Mouse (Mus musculus) layer of hippocampus, adult 2 months (tissue): ENCODE measurements around the gene Pias1. TPM values are rescaled to one million over a fixed set of nuclear protein-coding genes. Genes with fewer than 3 reads are reported as not detected.

ENCODE experiments used
- DNase-seq, 2 experiments: peaks; one replicate each; pipeline ENCODE4 v3.0.0; 2022; ENCODE audit warnings: low spot score in 2 of 2
- H3K27ac ChIP-seq: fragments of 200-600 bp; 2 replicates; pipeline ENCODE4 v1.8.1; 2022
- H3K4me3 ChIP-seq: fragments of 200-600 bp; 2 replicates; pipeline ENCODE4 v1.8.1; 2022; ENCODE audit warnings: mild to moderate bottlenecking
- CTCF ChIP-seq: fragments of 200-600 bp; conservative IDR thresholded peaks from 2 replicates; pipeline ENCODE4 v1.8.1; 2022; ENCODE audit warnings: antibody characterized with exemption, mild to moderate bottlenecking, moderate library complexity
- total RNA-seq, 2 experiments: library from RNA; stranded (reverse); gene quantifications; 2 replicates each; pipeline ENCODE4 v1.2.3; 2021

Gene Pias1
- total RNA-seq, 2 experiments from 2014 or later, result 67.4 to 71.8 TPM

DNA sequence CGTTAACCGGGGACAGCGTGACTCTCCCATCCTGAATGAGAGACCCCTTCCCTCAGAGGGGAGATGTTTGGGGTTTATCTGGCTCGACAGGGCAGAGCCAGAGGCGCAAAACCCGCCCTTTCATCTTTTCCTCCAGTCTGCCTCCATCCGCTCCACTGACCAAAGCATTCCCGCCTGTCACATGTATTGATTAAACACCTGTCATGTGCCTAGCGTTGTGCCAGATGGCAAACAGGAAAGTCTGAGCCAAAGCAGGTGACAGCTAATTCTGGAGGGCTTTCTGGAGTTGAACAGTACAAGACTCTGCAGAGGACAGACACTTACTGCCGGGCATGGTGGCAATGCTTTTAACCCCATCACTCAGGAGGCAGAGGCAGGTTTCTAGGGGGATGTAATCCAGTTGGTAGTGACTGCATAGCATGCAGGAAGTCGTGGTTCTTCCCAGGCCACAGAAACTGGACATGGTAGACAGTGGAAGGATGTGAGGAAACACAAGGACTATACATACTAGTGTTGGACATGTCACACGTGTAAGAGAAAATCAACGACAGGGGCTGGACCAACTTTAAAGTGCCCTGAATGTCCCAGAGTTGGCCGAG lies 148.5 kb downstream of the Pias1 start:
- Histone ChIP-seq H3K4me3 (peak overlapping the region; percentile 81), H3K27ac (peak overlapping the region; percentile 95)
- DNase-seq, result peak in 1 of 2 experiments; percentile 13
- no peak for TF ChIP-seq CTCF

DNA sequence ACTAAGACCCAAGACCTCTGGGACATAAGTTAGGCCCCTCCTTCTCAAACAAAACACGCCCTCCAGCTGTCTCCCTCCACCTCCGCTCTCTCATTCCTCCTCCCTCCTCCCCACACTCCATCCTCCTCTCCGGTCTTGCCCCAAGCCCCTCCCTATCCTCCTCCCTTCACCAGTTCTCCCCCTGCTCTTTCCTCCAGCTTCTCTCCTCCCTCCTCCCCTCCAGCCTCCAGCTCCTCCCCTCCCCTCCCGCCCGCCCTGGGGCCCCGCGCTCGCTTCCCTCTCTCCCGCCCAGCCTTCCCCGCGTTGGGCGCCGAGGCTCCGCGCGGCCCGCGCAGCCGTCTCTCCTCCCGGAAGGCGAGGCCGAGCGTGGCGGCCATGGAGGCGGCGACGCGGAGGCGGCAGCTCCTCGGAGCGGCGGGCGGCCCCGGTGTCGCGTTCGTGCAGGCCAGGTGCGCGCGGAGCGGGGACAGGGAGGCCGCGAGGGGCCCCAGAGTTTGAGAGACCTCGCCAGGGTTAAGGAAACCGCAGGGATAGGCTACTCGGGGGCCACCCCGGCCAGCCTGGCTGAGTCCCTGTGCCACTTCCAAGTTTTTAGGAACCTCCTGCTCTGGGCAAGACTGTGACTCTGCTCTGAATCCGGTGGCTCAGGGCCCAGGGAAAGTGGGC lies 149.1 kb downstream of the Pias1 start, which contains the start of gene Cln6:
TSS of gene Cln6 (plus strand) at position 280 of the 666 bp plus-strand sequence.
- peak within 1 kb of the TSS; percentile 81 for H3K4me3 ChIP-seq
- peak within 1 kb of the TSS; percentile 95 for H3K27ac ChIP-seq
- peak; percentile 65 to 81 for DNase-seq
- no peak for TF ChIP-seq CTCF

DNA sequence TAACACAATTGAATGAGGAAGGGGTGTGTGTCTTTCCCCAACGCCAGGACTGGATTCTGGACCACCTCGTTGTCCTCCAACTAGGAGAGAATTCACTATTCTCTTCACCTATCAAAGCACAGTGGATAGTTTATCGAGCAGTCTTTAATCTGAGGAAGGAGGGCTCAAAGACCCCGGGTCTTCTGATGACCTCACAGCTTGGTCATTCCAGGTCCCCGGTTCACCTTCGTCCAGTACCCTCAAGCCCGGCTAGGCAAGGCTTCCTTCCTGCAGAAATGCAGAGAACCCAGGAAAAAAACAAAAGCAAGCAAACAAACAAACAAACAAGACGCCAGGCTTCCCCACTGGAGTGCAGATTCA lies 149.6 kb downstream of the Pias1 start:
- peak overlapping the region; percentile 95 for H3K27ac ChIP-seq
- TF ChIP-seq CTCF, result no peak
- no peak for DNase-seq
- peak overlapping the region; percentile 81 for H3K4me3 ChIP-seq

DNA sequence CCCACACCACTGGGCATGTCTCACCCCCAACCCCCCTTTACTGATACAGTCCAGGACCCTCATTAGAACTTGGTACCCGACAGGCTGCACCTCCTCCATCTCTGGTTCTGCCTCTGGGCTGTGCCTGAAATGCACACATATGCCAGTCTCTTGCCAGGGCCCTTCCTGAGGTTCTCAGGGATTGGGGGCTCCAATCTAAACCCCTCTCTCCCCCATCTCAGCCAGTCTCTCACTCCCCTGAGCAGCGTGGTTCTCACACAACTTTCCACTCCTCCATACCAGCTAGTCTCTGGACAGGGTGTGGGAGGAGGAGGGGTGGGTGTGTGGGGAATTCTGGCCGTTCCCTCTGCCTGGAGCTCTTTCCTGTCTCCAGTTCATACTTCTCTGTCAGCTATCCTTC lies 150.1 kb downstream of the Pias1 start:
- H3K4me3 ChIP-seq, result no peak overlapping the region
- H3K27ac ChIP-seq, result peak overlapping the region; percentile 95; the same call in 1 of the 2 replicates
- no peak for DNase-seq
- no peak for TF ChIP-seq CTCF

DNA sequence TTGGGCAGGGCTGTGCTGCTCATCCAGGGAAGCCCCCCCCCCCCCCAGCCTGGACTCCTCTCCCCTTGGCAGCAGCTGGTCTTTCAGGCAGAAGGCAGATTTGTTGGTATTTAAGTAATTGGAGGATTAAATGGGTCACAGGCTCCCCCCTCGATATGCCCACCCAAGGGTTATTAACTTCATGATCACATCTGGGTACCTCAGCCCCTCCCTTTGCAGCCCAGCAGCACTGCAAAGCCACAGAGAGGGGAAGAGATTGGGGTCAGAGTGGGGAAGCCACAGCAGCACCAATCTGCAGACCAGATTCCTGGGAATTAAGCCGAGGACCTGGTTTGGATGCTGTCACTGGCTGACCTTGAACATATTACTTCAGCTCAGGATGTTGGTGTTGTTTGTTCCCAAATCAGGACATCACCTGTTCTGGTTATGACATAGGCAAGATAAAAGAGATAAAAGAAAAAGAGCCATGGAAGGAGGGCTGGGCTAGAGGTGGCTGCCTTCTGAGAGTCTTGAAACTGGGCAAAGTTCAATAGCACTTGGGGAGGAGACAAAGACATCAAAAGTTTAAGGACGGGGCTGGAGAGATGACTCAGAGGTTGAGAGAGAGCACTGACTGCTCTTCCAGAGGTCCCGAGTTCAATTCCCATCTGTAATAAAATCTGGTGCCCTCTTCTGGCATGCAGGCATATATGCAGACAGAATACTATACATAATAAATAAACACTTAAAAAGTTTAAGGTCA lies 151.8 kb downstream of the Pias1 start:
- TF ChIP-seq CTCF, result peak; percentile 45
- H3K27ac ChIP-seq, result no peak overlapping the region

DNA sequence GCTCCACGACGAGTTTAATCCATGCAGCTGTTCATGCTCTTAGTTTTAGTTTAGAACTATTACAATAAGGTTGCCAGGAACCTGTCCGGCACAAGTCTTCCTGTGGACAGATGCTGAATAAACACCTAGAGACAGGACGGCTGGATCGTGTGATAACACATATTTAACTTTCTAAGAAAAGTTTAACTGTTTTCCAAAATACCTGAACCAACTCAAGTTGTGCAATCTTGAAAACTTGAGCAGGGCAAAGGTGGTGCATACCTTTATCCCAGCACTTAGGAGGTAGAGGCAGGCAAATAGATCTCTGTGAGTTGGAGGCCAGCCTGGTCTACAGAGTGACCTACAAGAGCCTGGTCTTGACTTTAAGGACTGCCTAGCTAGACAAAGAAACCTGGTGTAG lies 152.8 kb downstream of the Pias1 start:
- TF ChIP-seq CTCF, result no peak
- no peak overlapping the region for H3K27ac ChIP-seq
- H3K4me3 ChIP-seq, result no peak overlapping the region
- DNase-seq, result no peak

More for the DNA sequence above, 151.8 kb downstream of the Pias1 start:
- no peak overlapping the region for H3K4me3 ChIP-seq
- no peak for DNase-seq

DNA sequence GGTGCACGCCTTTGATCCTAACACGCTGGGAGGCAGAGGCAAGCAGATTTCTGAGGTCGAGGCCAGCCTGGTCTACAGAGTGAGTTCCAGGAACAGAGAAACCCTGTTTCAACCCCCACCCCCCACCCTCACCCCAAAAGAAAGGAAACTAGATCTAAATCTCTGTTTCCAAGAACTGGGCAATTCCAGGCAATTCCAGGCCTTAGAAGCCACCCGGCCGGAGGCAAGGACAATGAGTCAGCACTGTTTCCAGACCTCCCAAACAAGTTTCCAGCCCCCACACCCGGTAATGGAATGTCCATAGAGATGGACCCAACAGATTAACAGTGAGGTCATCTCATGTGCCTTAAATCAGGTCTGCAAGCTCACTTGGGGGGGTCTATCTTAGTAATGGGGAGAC lies 157.8 kb downstream of the Pias1 start:
- H3K4me3 ChIP-seq, result no peak overlapping the region
- no peak for DNase-seq
- no peak for TF ChIP-seq CTCF
- H3K27ac ChIP-seq, result no peak overlapping the region

DNA sequence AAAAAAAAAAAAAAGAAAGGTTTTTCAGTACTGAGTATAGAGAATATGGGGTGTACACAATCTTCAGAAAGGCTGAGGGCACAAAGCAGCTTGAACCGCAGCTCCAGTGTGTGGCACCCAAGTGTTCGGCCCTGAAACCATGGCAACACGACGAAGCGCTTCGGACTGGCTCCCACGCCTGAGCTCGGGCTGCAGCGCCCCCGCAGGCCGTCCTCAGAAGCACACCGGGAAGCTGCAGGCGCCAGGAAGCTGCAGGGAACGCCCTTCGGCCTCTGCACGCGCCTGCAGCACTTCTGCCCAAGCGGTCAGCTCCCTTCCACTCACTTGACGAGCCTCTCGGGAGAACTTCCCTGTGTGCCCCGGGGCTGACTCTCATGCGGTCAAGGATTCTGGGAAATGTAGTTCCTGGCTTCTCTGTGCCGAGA lies 159.1 kb downstream of the Pias1 start:
- TF ChIP-seq CTCF, result peak; percentile 85

More for the DNA sequence above, 159.1 kb downstream of the Pias1 start:
- H3K27ac ChIP-seq, result peak overlapping the region; percentile 86
- peak overlapping the region; percentile 55 for H3K4me3 ChIP-seq
- peak; percentile 91 to 93 for DNase-seq

Other genes starting within 250 kb of the Pias1 start
- 10 to 100 TPM; 91.9 to 95.0 TPM for gene Fem1b, start 176.0 kb downstream of the Pias1 start, total RNA-seq
- gene Cln6, start 149.1 kb downstream of the Pias1 start, total RNA-seq, result 10 to 100 TPM; 12.1 to 12.2 TPM
- gene Calml4, start 129.8 kb downstream of the Pias1 start, total RNA-seq, result 1 to 10 TPM; 1.8 to 2.4 TPM
- gene Skor1, start 161.0 kb upstream of the Pias1 start, total RNA-seq, result under 1 TPM; 0.20 to 0.27 TPM